Mouse (Mus musculus) 416B (cell line): ENCODE results near the gene Clrn3.
"Not testable (repeated sequence)": the region's sequence is repeated elsewhere in the genome, so short reads cannot be mapped to it uniquely, and the experiment has no call there.

Experiments
- DNase-seq: peaks from one replicate; pipeline ENCODE4 v3.0.0; 2011; ENCODE audit warnings: low read depth

Gene Clrn3

DNA sequence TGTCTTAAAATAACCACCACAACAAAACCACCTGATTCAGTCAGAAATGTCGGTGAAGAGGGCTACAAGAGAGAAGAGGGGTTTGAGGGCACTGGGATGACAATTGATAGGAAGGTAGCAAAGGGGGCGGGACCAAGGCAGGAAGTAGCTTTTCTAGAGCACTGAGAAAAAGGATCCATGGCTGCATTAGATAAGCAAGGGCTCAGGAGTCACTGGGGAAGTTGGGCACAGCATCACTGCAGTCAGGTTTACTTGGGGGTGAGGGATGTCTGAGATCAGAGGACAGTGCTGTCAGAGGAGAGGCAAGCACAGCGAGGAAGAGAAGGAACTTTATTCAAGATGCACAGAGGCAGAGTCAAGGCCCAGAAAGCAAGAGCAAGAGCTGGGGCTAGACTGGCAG lies 7.5 kb upstream of the Clrn3 start:
- DNase-seq: peak; percentile 63

DNA sequence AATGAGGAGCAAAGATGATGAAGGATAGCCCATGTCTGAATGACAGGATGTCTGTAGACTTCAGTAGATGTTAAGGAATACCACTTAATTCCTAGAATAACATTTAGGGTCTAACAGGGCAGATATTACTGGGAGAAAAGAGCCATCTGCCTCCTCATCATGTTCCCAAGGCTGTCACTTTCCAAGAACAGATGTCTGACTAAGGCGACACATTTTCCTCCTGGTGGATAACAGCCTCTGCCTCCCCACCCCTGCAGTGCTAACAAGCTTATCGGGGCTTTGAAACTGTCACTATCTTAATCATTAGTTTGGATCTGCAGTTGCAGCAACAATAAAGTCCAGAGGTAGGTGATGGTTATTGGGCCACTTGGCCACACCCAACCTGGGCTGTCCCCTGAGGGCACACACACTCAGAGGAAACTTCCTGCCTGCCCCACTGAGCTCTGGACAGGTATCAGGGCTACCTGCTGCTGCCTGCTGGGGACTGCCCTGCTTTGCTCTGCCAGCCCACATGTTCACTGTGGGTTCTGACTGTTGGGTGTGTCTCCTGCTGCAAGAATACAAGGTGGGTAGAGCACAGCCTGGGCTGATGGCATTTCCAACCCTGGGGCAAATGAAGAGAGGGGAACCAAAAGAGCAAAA lies 6.2 kb upstream of the Clrn3 start:
- DNase-seq: no peak

DNA sequence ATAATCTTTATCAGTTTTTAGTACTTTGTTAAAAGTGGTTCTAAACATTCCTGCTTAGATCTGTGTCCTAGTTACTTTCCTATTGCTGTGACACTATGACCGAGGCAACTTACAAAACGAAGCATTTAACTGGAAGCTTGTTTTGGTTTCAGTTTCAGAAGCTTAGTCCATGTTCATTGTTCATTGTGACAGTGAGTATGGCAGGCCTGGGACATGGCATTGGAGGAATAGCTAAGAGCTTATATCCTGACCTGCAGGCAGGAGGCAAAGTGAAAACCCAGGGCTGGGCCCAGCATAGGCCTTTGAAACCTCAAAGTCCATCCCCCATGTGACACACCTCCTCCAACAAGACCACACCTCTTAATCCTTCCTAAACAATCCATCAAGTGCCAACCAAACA lies 614 bp upstream of the Clrn3 start:
- DNase-seq: no peak

GRCm38 (mm10) chr7:135527169-135527568 lies 1.3 kb downstream of the Clrn3 start:
- DNase-seq: peak; percentile 87

GRCm38 (mm10) chr7:135526574-135527152 lies 1.8 kb downstream of the Clrn3 start:
- no peak for DNase-seq

GRCm38 (mm10) chr7:135524424-135524967 lies 4.0 kb downstream of the Clrn3 start:
- no peak for DNase-seq

DNA sequence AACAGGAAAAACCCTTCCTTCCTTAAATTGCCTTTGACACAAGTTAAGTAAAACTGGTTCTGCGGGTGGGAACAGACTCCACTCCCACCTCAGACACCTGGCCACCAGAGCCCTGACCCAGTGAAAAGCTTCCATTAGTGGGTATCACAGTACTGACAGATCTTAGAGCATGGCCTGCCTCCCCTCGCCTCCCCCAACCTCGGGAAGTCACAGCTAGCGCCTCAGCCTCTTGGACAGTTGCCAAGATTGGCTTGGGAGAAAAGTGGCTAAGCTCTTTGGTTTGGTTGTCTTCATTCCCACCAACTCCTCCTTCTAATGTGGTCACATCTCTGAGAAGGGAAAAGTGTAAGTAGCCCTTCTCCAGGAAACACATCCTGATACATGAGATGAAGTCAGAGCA lies 4.5 kb downstream of the Clrn3 start:
- peak; percentile 66 for DNase-seq

GRCm38 (mm10) chr7:135521755-135522512 lies 6.5 kb downstream of the Clrn3 start:
- no peak for DNase-seq

DNA sequence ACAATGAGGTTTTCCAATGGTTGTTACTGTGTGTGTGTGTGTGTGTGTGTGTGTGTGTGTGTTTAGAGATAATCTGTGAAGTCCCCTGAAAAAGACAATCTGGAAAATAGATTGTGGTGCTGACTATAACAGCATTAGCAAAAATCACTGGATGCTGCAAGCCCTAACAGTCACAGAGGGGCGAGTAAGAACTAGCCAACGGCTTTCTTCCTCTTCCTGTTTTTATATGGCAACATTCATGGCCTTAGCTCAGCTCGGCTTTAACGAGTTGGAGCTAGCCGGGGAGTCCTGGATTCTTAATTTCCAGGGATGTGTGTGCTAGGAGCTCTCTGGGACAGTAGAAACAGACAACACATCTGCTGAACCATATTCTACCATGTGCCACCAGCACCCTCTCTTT lies 8.2 kb downstream of the Clrn3 start:
- DNase-seq: no peak

GRCm38 (mm10) chr7:135517191-135517590 lies 11.3 kb downstream of the Clrn3 start:
- DNase-seq: no peak

- no peak for DNase-seq
These were observed 16.7 kb downstream of the Clrn3 start for GRCm38 (mm10) chr7:135511723-135512122.

GRCm38 (mm10) chr7:135510431-135510830 lies 18.0 kb downstream of the Clrn3 start:
- DNase-seq: no peak

GRCm38 (mm10) chr7:135509272-135509671 lies 19.2 kb downstream of the Clrn3 start:
- DNase-seq: peak; percentile 66

GRCm38 (mm10) chr7:135508602-135509001 lies 19.9 kb downstream of the Clrn3 start:
- peak; percentile 41 for DNase-seq

- DNase-seq: not testable (repeated sequence)
These were observed 21.9 kb downstream of the Clrn3 start for GRCm38 (mm10) chr7:135506506-135506905.

DNA sequence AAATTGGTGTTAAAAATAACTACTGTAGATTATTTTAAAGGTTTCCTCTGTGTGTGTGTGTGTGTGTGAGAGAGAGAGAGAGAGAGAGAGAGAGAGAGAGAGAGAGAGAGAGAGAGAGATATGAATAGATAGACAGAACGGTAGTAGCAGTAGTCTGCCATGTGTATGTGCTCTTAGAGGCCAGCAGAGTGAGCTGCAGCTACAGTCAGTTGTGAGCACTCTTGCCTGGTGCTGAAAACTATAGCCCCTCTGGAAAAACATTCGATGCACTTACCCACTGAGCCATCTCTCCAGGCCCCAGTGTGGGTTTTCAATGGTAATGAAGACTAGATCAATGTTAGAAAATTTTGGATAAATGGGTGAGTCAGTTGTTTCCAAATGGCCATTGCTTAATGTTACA lies 29.1 kb downstream of the Clrn3 start:
- peak; percentile 67 for DNase-seq

GRCm38 (mm10) chr7:135498565-135499186 lies 29.8 kb downstream of the Clrn3 start:
- DNase-seq: no peak

DNA sequence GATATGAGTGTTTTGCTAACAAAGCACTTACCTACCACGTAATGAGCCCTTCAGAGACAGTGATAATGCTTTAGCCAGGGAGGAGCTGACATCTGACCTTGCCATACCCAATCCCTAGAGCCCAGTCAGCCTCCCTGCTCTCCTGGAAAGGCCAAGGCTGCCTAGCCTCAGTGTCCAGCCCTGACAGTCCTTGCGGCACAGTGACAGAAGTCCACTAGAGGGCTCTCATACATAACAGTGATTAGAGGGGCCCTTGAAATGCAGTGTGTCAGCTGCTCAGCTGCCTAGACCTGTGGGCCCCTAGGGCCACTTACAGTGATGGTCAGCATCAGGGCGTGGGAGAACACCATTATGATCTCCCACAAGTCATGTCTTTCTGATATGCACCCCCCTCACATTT lies 33.2 kb downstream of the Clrn3 start:
- peak; percentile 61 for DNase-seq

GRCm38 (mm10) chr7:135490500-135490886 lies 38.0 kb downstream of the Clrn3 start:
- no peak for DNase-seq

DNA sequence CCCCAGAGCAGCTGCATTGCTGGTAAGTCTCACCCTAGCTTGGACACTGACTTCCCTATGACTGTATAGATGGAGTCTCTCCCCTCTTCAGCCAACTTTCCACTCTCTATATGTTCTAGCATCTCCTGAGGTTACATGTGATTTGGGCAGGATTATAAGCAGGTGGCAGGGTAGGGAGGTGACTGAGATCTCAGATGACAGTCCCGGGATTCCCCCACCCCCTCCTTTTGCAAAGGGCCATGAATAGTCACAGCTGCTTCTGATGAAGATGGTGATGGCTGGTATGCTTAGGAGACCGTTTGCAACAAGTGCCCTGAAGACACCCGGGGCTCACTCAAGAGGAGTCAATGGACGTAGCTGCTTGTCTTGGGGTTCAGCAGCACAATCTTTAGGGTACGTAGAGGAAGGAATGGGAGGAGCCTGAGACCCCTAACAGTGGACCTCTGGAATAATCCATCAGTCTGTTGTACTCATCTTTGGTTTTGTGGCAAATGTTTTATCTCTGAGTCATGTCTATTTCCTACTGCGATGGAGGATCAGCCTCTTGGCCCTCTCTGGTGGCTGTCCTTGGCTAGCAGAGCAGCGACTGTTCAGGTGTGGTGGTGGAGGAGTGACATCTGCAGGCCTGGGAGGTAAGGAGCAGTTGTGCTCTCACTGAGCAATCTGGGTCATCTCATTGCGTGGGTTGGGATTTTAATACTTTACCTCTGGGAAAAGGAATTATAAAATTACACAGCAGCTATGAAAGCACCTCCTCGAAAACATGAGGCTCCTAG lies 38.5 kb downstream of the Clrn3 start:
- DNase-seq: no peak

GRCm38 (mm10) chr7:135488214-135488810 lies 40.1 kb downstream of the Clrn3 start:
- DNase-seq: peak; percentile 44
